Mouse (Mus musculus) stomach, embryonic 14.5 days (tissue): ENCODE data around the gene Ppp1r8. TPM values are rescaled to one million over a fixed set of nuclear protein-coding genes. Genes with fewer than 3 reads are reported as not detected.
"Not testable (repeated sequence)": the region's sequence is repeated elsewhere in the genome, so short reads cannot be mapped to it uniquely, and the experiment has no call there.

ENCODE experiments used
- ATAC-seq: fragments of 200-750 bp; cut with Nextera tagmentation; 2 replicates; pipeline ENCODE4 v1.8.0; 2017; ENCODE audit warnings: low read depth, moderate TSS enrichment; ENCODE audit not compliant: insufficient number of reproducible peaks, insufficient read depth, low FRiP score
- H3K27ac ChIP-seq: fragments of 300-500 bp; sonication (generic); 2 replicates; pipeline ENCODE4 v1.5.1; 2014; ENCODE audit warnings: mild to moderate bottlenecking, low read length, moderate library complexity, mixed read lengths
- H3K27me3 ChIP-seq: fragments of 300-500 bp; sonication (generic); 2 replicates; pipeline ENCODE4 v1.6.1; 2014; ENCODE audit warnings: low read length, control low read depth, mixed read lengths; ENCODE audit not compliant: control insufficient read depth, insufficient read depth
- H3K36me3 ChIP-seq: fragments of 300-500 bp; sonication (generic); 2 replicates; pipeline ENCODE4 v1.6.1; 2014; ENCODE audit warnings: mild to moderate bottlenecking, control low read depth, low read length, moderate library complexity, mixed read lengths; ENCODE audit not compliant: control insufficient read depth, insufficient read depth
- H3K4me1 ChIP-seq: fragments of 300-500 bp; sonication (generic); 2 replicates; pipeline ENCODE4 v1.6.1; 2014; ENCODE audit warnings: low read length, control low read depth, mixed read lengths; ENCODE audit not compliant: control insufficient read depth, insufficient read depth
- H3K4me2 ChIP-seq: fragments of 300-500 bp; sonication (generic); replicated peaks from 2 replicates; pipeline ENCODE4 v1.6.1; 2014; ENCODE audit warnings: low read depth, low read length, control low read depth
- H3K4me3 ChIP-seq: fragments of 300-500 bp; sonication (generic); 2 replicates; pipeline ENCODE4 v1.5.1; 2014; ENCODE audit warnings: low read depth, low read length, control low read depth
- H3K9ac ChIP-seq: fragments of 300-500 bp; sonication (generic); replicated peaks from 2 replicates; pipeline ENCODE4 v1.6.1; 2014; ENCODE audit warnings: low read depth, mild to moderate bottlenecking, control low read depth, low read length, moderate library complexity, mixed read lengths
- H3K9me3 ChIP-seq: fragments of 300-500 bp; sonication (generic); 2 replicates; pipeline ENCODE4 v1.6.1; 2016; ENCODE audit warnings: low read depth, low read length, control low read depth; ENCODE audit not compliant: control insufficient read depth
- WGBS: fragments of 180-500 bp; shearing (Covaris S2); extraction: QIAGEN DNeasy Blood & Tissue Kit; methylation state at CpG from one replicate; pipeline ENCODE4 v1.1.7; 2014; 5-methylcytosine and 5-hydroxymethylcytosine counted together
- polyA plus RNA-seq: library from polyadenylated mRNA; unstranded; fragments of >200 nt; fragmentation: Nextera tagmentation; extraction: Ambion mirVana; gene quantifications from 2 replicates; pipeline ENCODE4 v1.2.1, GENCODE M21; 2014

Gene Ppp1r8
- polyA plus RNA-seq, 1 experiment from 2014 or later = 55.9 TPM

- Histone ChIP-seq H3K27ac (no peak overlapping the region), H3K4me2 (no peak overlapping the region), H3K9me3 (no peaks in the 10 kb centered on the region), H3K36me3 (no peaks in the 10 kb centered on the region), H3K9ac (no peak overlapping the region), H3K4me1 (no peaks in the 10 kb centered on the region), H3K4me3 (no peak overlapping the region), H3K27me3 (no peaks in the 10 kb centered on the region)
- no peak for ATAC-seq
- WGBS = 95% methylated on average over 7 of the region's 7 CpGs
These were observed 39.1 kb downstream of the Ppp1r8 start for GRCm38 (mm10) chr4:132803876-132804275.

GRCm38 (mm10) chr4:132803212-132803611 lies 39.8 kb downstream of the Ppp1r8 start:
- H3K27ac ChIP-seq = no peak overlapping the region
- H3K4me2 ChIP-seq = no peak overlapping the region
- H3K9ac ChIP-seq = no peak overlapping the region
- H3K4me1 ChIP-seq = no peaks in the 10 kb centered on the region
- H3K4me3 ChIP-seq = no peak overlapping the region
- ATAC-seq = no peak
- 86% methylated on average over 5 of the region's 5 CpGs for WGBS
- H3K9me3 ChIP-seq = no peaks in the 10 kb centered on the region
- H3K27me3 ChIP-seq = no peaks in the 10 kb centered on the region
- H3K36me3 ChIP-seq = no peaks in the 10 kb centered on the region

- Histone ChIP-seq H3K4me3 (no peak overlapping the region), H3K36me3 (no peaks in the 10 kb centered on the region), H3K4me2 (no peak overlapping the region), H3K9ac (no peak overlapping the region), H3K27ac (peak overlapping the region; percentile 3; the same call in 1 of the 2 replicates), H3K27me3 (no peaks in the 10 kb centered on the region), H3K4me1 (no peaks in the 10 kb centered on the region), H3K9me3 (no peaks in the 10 kb centered on the region)
- ATAC-seq = no peak
- whole genome bisulfite sequencing = 62% methylated on average over 16 of the region's 16 CpGs
These were observed 40.8 kb downstream of the Ppp1r8 start for GRCm38 (mm10) chr4:132802171-132802637.

GRCm38 (mm10) chr4:132801176-132802077 lies 41.5 kb downstream of the Ppp1r8 start:
- peak overlapping the region; percentile 3; the same call in 1 of the 2 replicates for H3K27ac ChIP-seq
- no peaks in the 10 kb centered on the region for H3K36me3 ChIP-seq
- no peak for ATAC-seq
- no peak overlapping the region for H3K4me2 ChIP-seq
- H3K9ac ChIP-seq = no peak overlapping the region
- H3K9me3 ChIP-seq = no peaks in the 10 kb centered on the region
- H3K4me3 ChIP-seq = no peak overlapping the region
- 79% methylated on average over 18 of the region's 18 CpGs for WGBS
- no peaks in the 10 kb centered on the region for H3K27me3 ChIP-seq
- H3K4me1 ChIP-seq = no peaks in the 10 kb centered on the region

GRCm38 (mm10) chr4:132799845-132800244 lies 43.1 kb downstream of the Ppp1r8 start:
- no peak overlapping the region for H3K27ac ChIP-seq
- 0 out of 2 replicates have a peak, but pooled peaks cover 3% of the 10 kb centered on the region for H3K27me3 ChIP-seq
- no peak overlapping the region for H3K9ac ChIP-seq
- ATAC-seq = no peak
- H3K4me3 ChIP-seq = no peak overlapping the region
- H3K4me1 ChIP-seq = no peaks in the 10 kb centered on the region
- no peaks in the 10 kb centered on the region for H3K36me3 ChIP-seq
- no peaks in the 10 kb centered on the region for H3K9me3 ChIP-seq
- no peak overlapping the region for H3K4me2 ChIP-seq
- 87% methylated on average over 4 of the region's 4 CpGs for WGBS

GRCm38 (mm10) chr4:132798666-132799065 lies 44.3 kb downstream of the Ppp1r8 start:
- not testable (repeated sequence) for H3K4me1 ChIP-seq, H3K27me3 ChIP-seq, H3K4me3 ChIP-seq, H3K4me2 ChIP-seq, H3K27ac ChIP-seq, H3K9ac ChIP-seq, ATAC-seq, H3K36me3 ChIP-seq, H3K9me3 ChIP-seq
- 79% methylated on average over 3 of the region's 3 CpGs for WGBS

- H3K4me2 ChIP-seq = no peak overlapping the region
- 65% methylated on average over 4 of the region's 4 CpGs for WGBS
- H3K4me1 ChIP-seq = no peaks in the 10 kb centered on the region
- no peaks in the 10 kb centered on the region for H3K9me3 ChIP-seq
- H3K9ac ChIP-seq = no peak overlapping the region
- H3K27me3 ChIP-seq = 0 out of 2 replicates have a peak, but pooled peaks cover 3% of the 10 kb centered on the region
- H3K27ac ChIP-seq = no peak overlapping the region
- H3K4me3 ChIP-seq = no peak overlapping the region
- no peak for ATAC-seq
- no peaks in the 10 kb centered on the region for H3K36me3 ChIP-seq
These were observed 44.9 kb downstream of the Ppp1r8 start for GRCm38 (mm10) chr4:132798028-132798427.

GRCm38 (mm10) chr4:132797461-132797860 lies 45.5 kb downstream of the Ppp1r8 start:
- no peak for ATAC-seq
- Histone ChIP-seq H3K9ac (no peak overlapping the region), H3K4me3 (no peak overlapping the region), H3K9me3 (no peaks in the 10 kb centered on the region), H3K36me3 (no peaks in the 10 kb centered on the region), H3K27ac (no peak overlapping the region), H3K27me3 (0 out of 2 replicates have a peak, but pooled peaks cover 3% of the 10 kb centered on the region), H3K4me2 (no peak overlapping the region), H3K4me1 (no peaks in the 10 kb centered on the region)
- 72% methylated on average over 1 of the region's 1 CpGs for WGBS
